Mouse (Mus musculus): ENCODE data around the gene Shank2. TPM values are rescaled to one million over a fixed set of nuclear protein-coding genes. Genes with fewer than 3 reads are reported as not detected.

Shank2 gene
- total and polyA plus RNA-seq, 2 experiments from 2014 or later, result 0.19 to 0.95 TPM

GRCm38 (mm10) chr7:144284241-144285065 lies 282.7 kb downstream of the Shank2 start:
- H3K27me3 ChIP-seq (ENCODE audit: control insufficient read depth, insufficient read depth, low read length), result peaks cover 30% of the 10 kb centered on the region
- H3K9ac ChIP-seq (replicated peaks; ENCODE audit: low read depth, low read length), result 0 out of 2 replicates have a peak overlapping the region, but pooled peaks have one; percentile 10
- peak overlapping the region; percentile 49 for H3K4me2 ChIP-seq (ENCODE audit: low read depth, low read length)
- WGBS, result 2% methylated on average over 44 of the region's 45 CpGs
- H3K9me3 ChIP-seq (replicated peaks; ENCODE audit: control insufficient read depth, low read length), result no peaks in the 10 kb centered on the region
- H3K27ac ChIP-seq (ENCODE audit: low read depth), result no peak overlapping the region
- no peaks in the 10 kb centered on the region for H3K4me1 ChIP-seq (ENCODE audit: control insufficient read depth, insufficient read depth)
- H3K4me3 ChIP-seq (ENCODE audit: low read depth, low read length), result peak overlapping the region; percentile 21
- ATAC-seq (ENCODE audit: insufficient read depth, low read depth) (no peak), DNase-seq (ENCODE audit: low spot score) (no peak)
- no peaks in the 10 kb centered on the region for H3K36me3 ChIP-seq (replicated peaks; ENCODE audit: control insufficient read depth, insufficient read depth, low read length)
- TF ChIP-seq CTCF (IDR thresholded peaks at IDR 0.05; ENCODE audit: low read depth) (no peak), EP300 (IDR thresholded peaks at IDR 0.05; ENCODE audit: low read depth) (no peak)

GRCm38 (mm10) chr7:144285066-144285633 lies 283.4 kb downstream of the Shank2 start:
- Histone ChIP-seq H3K4me3 (ENCODE audit: low read depth, low read length) (no peak overlapping the region), H3K4me1 (ENCODE audit: control insufficient read depth, insufficient read depth) (no peaks in the 10 kb centered on the region), H3K27me3 (ENCODE audit: control insufficient read depth, insufficient read depth, low read length) (peaks cover 30% of the 10 kb centered on the region), H3K4me2 (ENCODE audit: low read depth, low read length) (no peak overlapping the region), H3K9me3 (replicated peaks; ENCODE audit: control insufficient read depth, low read length) (no peaks in the 10 kb centered on the region), H3K36me3 (replicated peaks; ENCODE audit: control insufficient read depth, insufficient read depth, low read length) (no peaks in the 10 kb centered on the region), H3K9ac (replicated peaks; ENCODE audit: low read depth, low read length) (no peak overlapping the region), H3K27ac (ENCODE audit: low read depth) (no peak overlapping the region)
- TF ChIP-seq CTCF (IDR thresholded peaks at IDR 0.05; ENCODE audit: low read depth) (no peak), EP300 (IDR thresholded peaks at IDR 0.05; ENCODE audit: low read depth) (no peak)
- DNase-seq (ENCODE audit: low spot score) (no peak), ATAC-seq (ENCODE audit: insufficient read depth, low read depth) (no peak)
- WGBS, result 31% methylated on average over 5 of the region's 5 CpGs

- no peak for DNase-seq (ENCODE audit: low spot score)
- Histone ChIP-seq H3K27ac (ENCODE audit: low read depth) (no peak overlapping the region), H3K36me3 (replicated peaks; ENCODE audit: control insufficient read depth, insufficient read depth, low read length) (no peaks in the 10 kb centered on the region), H3K4me1 (ENCODE audit: control insufficient read depth, insufficient read depth) (no peaks in the 10 kb centered on the region), H3K9ac (replicated peaks; ENCODE audit: low read depth, low read length) (no peak overlapping the region), H3K4me3 (ENCODE audit: low read depth, low read length) (no peak overlapping the region), H3K27me3 (ENCODE audit: control insufficient read depth, insufficient read depth, low read length) (peaks cover 30% of the 10 kb centered on the region), H3K9me3 (replicated peaks; ENCODE audit: control insufficient read depth, low read length) (no peaks in the 10 kb centered on the region), H3K4me2 (ENCODE audit: low read depth, low read length) (no peak overlapping the region)
- TF ChIP-seq EP300 (IDR thresholded peaks at IDR 0.05; ENCODE audit: low read depth) (no peak), CTCF (IDR thresholded peaks at IDR 0.05; ENCODE audit: low read depth) (no peak)
- no peak for ATAC-seq (ENCODE audit: insufficient read depth, low read depth)
- 83% methylated on average over 4 of the region's 4 CpGs for WGBS
Measured at GRCm38 (mm10) chr7:144285912-144286311, 284.2 kb downstream of the Shank2 start.

- Histone ChIP-seq H3K27ac (ENCODE audit: low read depth) (no peak overlapping the region), H3K4me1 (ENCODE audit: control insufficient read depth, insufficient read depth) (no peaks in the 10 kb centered on the region), H3K4me3 (ENCODE audit: low read depth, low read length) (no peak overlapping the region), H3K4me2 (ENCODE audit: low read depth, low read length) (no peak overlapping the region), H3K27me3 (ENCODE audit: control insufficient read depth, insufficient read depth, low read length) (peaks cover 25% of the 10 kb centered on the region), H3K9ac (replicated peaks; ENCODE audit: low read depth, low read length) (no peak overlapping the region), H3K9me3 (replicated peaks; ENCODE audit: control insufficient read depth, low read length) (no peaks in the 10 kb centered on the region), H3K36me3 (replicated peaks; ENCODE audit: control insufficient read depth, insufficient read depth, low read length) (no peaks in the 10 kb centered on the region)
- ATAC-seq (ENCODE audit: insufficient read depth, low read depth) (no peak), DNase-seq (ENCODE audit: low spot score) (no peak)
- WGBS, result 57% methylated on average over 6 of the region's 6 CpGs
- no peak for TF ChIP-seq CTCF (IDR thresholded peaks at IDR 0.05; ENCODE audit: low read depth)
- no peak for TF ChIP-seq EP300 (IDR thresholded peaks at IDR 0.05; ENCODE audit: low read depth)
Measured at GRCm38 (mm10) chr7:144287991-144288390, 286.3 kb downstream of the Shank2 start.

GRCm38 (mm10) chr7:144291478-144291877 lies 289.8 kb downstream of the Shank2 start:
- Histone ChIP-seq H3K4me1 (ENCODE audit: control insufficient read depth, insufficient read depth) (no peaks in the 10 kb centered on the region), H3K9ac (replicated peaks; ENCODE audit: low read depth, low read length) (no peak overlapping the region), H3K36me3 (replicated peaks; ENCODE audit: control insufficient read depth, insufficient read depth, low read length) (no peaks in the 10 kb centered on the region), H3K27me3 (ENCODE audit: control insufficient read depth, insufficient read depth, low read length) (no peaks in the 10 kb centered on the region), H3K4me2 (ENCODE audit: low read depth, low read length) (no peak overlapping the region), H3K4me3 (ENCODE audit: low read depth, low read length) (no peak overlapping the region), H3K27ac (ENCODE audit: low read depth) (no peak overlapping the region), H3K9me3 (replicated peaks; ENCODE audit: control insufficient read depth, low read length) (no peaks in the 10 kb centered on the region)
- WGBS, result 58% methylated on average over 7 of the region's 7 CpGs
- no peak for ATAC-seq (ENCODE audit: insufficient read depth, low read depth)
- TF ChIP-seq EP300 (IDR thresholded peaks at IDR 0.05; ENCODE audit: low read depth) (no peak), CTCF (IDR thresholded peaks at IDR 0.05; ENCODE audit: low read depth) (no peak)
- no peak for DNase-seq (ENCODE audit: low spot score)
